Mouse (Mus musculus) midbrain, embryonic 15.5 days (tissue): Measurements from ENCODE around the gene Sema3e. TPM values are rescaled to one million over a fixed set of nuclear protein-coding genes. Genes with fewer than 3 reads are reported as not detected.

Experiments used
- ATAC-seq: fragments of 200-750 bp; cut with Nextera tagmentation; replicated peaks from 2 replicates; pipeline ENCODE4 v1.8.0; 2017; ENCODE audit warnings: moderate TSS enrichment
- H3K27ac ChIP-seq: fragments of 300-500 bp; sonication (generic); 2 replicates; pipeline ENCODE4 v1.5.1; 2015; ENCODE audit warnings: mild to moderate bottlenecking, inconsistent platforms
- H3K27me3 ChIP-seq: fragments of 300-500 bp; sonication (generic); replicated peaks from 2 replicates; pipeline ENCODE4 v1.6.1; 2015; ENCODE audit warnings: inconsistent platforms
- H3K36me3 ChIP-seq: fragments of 300-500 bp; sonication (generic); replicated peaks from 2 replicates; pipeline ENCODE4 v1.6.1; 2015; ENCODE audit warnings: inconsistent platforms
- H3K4me1 ChIP-seq: fragments of 300-500 bp; sonication (generic); 2 replicates; pipeline ENCODE4 v1.6.1; 2015; ENCODE audit warnings: inconsistent platforms
- H3K4me2 ChIP-seq: fragments of 300-500 bp; sonication (generic); 2 replicates; pipeline ENCODE4 v1.6.1; 2015; ENCODE audit warnings: inconsistent platforms, mild to moderate bottlenecking, moderate library complexity
- H3K4me3 ChIP-seq: fragments of 300-500 bp; sonication (generic); 2 replicates; pipeline ENCODE4 v1.5.1; 2015; ENCODE audit warnings: mild to moderate bottlenecking, inconsistent platforms
- H3K9ac ChIP-seq: fragments of 300-500 bp; sonication (generic); 2 replicates; pipeline ENCODE4 v1.6.1; 2015; ENCODE audit warnings: mild to moderate bottlenecking, inconsistent platforms
- H3K9me3 ChIP-seq: fragments of 300-500 bp; sonication (generic); 2 replicates; pipeline ENCODE4 v1.6.1; 2016; ENCODE audit warnings: inconsistent platforms
- WGBS: fragments of 180-500 bp; shearing (Covaris S2); methylation state at CpG from one replicate; pipeline ENCODE4 v1.1.7; 2015; ENCODE audit warnings: mixed read lengths; 5-methylcytosine and 5-hydroxymethylcytosine counted together
- polyA plus RNA-seq: library from polyadenylated mRNA; unstranded; fragments of >200 nt; fragmentation: Nextera tagmentation; extraction: Ambion mirVana; gene quantifications from 2 replicates; pipeline ENCODE4 v1.2.1, GENCODE M21; 2015

Sema3e gene
- polyA plus RNA-seq, 1 experiment from 2014 or later, result 3.7 TPM

DNA sequence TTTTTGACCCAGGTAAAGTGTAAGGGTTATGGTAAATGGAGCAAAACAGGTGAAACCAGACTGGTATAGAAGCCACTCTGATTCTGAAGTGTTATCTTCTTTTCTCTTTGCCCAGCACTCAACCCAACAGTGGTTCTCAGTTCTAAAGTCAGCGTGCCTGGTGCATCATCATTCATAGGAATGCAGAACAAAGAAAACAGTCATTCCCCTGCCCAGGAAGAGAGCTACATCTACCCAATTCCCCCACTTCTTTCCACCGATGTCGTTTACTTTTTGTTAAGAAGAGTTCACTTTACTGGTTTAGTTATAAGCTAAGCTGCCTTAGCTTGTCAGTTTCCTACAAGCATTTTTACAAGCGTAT is 65.5 kb downstream of the Sema3e start:
- Histone ChIP-seq H3K4me2 (no peak overlapping the region), H3K27me3 (no peaks in the 10 kb centered on the region), H3K9ac (no peak overlapping the region), H3K9me3 (no peaks in the 10 kb centered on the region), H3K4me1 (peaks cover 4% of the 10 kb centered on the region; the same call in 1 of the 2 replicates), H3K4me3 (no peak overlapping the region), H3K27ac (no peak overlapping the region), H3K36me3 (no peaks in the 10 kb centered on the region)
- 84% methylated on average over 4 of the region's 4 CpGs for WGBS
- ATAC-seq, result no peak

DNA sequence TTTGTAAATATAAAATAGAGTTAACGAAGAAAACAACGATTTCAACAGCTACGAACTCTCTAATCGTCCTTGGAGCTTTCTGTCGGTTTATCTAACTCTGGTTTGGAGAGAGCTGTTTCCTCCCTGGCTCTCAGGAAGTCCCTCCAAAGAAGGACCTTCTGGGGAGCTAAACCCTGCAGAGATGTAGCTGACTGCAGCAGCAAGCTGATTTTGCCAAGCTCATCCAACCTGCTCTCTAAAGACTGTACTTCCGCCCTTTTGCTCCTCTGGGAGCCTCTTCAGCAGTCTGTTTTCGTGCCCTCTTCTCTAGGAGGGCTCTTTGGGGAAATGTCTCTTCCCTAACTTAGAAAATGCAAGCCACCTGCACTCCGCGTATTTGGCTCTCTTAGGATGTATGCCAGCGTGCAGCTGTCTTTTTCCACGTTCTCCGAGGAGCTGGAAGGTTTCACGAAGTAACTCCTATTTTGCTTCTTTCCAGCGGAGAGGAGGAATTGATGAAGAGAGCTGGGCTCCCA is 67.2 kb downstream of the Sema3e start:
- H3K9me3 ChIP-seq, result no peaks in the 10 kb centered on the region
- no peak overlapping the region for H3K27ac ChIP-seq
- ATAC-seq, result no peak
- H3K9ac ChIP-seq, result no peak overlapping the region
- H3K4me2 ChIP-seq, result peak overlapping the region; percentile 36
- no peaks in the 10 kb centered on the region for H3K27me3 ChIP-seq
- H3K36me3 ChIP-seq, result no peaks in the 10 kb centered on the region
- 58% methylated on average over 14 of the region's 14 CpGs for WGBS
- H3K4me3 ChIP-seq, result 0 out of 2 replicates have a peak overlapping the region, but pooled peaks have one; percentile 3
- peaks cover 4% of the 10 kb centered on the region; the same call in 1 of the 2 replicates for H3K4me1 ChIP-seq

DNA sequence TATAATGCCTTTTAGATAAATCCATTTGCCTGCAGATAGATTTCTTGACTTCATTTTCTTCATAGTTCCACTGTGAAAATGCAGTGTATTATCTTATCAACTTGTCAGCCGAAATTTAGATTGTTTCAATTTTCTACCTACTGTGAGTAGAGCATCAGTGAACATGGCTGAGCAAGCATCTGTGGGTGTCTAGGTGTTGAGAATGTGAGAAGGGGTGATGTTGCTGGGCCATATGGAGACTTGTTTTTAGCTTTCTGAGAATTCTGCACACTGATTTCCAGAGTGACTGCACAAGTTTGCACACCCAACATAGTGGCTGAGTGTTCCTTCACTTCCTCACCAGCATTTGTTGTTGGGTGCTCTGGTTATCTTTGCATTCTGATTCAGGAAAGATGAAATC is 71.1 kb downstream of the Sema3e start:
- Histone ChIP-seq H3K4me2 (no peak overlapping the region), H3K36me3 (no peaks in the 10 kb centered on the region), H3K9ac (no peak overlapping the region), H3K4me1 (peaks cover 4% of the 10 kb centered on the region; the same call in 1 of the 2 replicates), H3K27ac (no peak overlapping the region), H3K27me3 (no peaks in the 10 kb centered on the region), H3K4me3 (no peak overlapping the region), H3K9me3 (no peaks in the 10 kb centered on the region)
- WGBS, result 90% methylated on average over 1 of the region's 1 CpGs
- no peak for ATAC-seq

DNA sequence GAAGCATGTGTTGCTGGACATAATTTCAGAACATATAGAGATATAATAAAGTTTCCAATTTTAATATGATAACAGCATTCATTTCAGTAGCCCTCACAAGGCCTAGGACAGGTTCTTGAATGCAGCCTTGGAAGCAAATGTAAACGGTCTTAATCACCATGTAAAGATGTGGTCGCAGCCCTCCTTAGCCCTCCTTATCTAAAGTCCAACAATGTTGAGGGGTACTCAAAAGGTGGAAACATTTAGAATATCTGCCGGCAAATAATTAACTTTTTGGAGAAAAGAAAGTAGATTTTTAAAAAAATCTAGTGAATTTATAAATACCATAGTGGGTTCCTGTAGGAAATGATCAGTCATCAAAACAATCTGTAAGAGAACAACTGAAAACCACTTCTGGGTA is 73.6 kb downstream of the Sema3e start:
- 94% methylated on average over 3 of the region's 3 CpGs for WGBS
- Histone ChIP-seq H3K9me3 (no peaks in the 10 kb centered on the region), H3K27ac (no peak overlapping the region), H3K27me3 (no peaks in the 10 kb centered on the region), H3K4me3 (no peak overlapping the region), H3K4me1 (no peaks in the 10 kb centered on the region), H3K36me3 (no peaks in the 10 kb centered on the region), H3K9ac (no peak overlapping the region), H3K4me2 (no peak overlapping the region)
- no peak for ATAC-seq

DNA sequence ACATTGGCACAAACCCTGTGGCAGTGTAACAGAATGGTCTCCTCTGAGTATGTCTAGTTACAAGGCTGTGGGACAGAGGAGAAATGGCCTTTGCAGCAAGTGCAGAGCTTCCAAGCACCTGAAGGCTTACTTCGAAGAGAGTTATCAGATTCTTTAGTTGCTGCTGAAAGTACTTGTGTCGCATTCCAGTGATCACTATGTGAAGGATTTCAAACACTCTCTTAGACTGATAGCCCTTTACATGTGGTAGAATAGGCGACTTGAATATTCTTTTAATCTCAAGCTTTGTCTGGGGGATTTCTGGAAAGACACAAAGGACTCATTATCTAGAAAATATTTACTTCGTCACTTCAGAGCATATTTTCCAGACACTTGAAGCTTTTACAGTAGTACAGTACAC is 82.3 kb downstream of the Sema3e start:
- Histone ChIP-seq H3K9ac (no peak overlapping the region), H3K36me3 (no peaks in the 10 kb centered on the region), H3K4me2 (no peak overlapping the region), H3K9me3 (no peaks in the 10 kb centered on the region), H3K4me1 (no peaks in the 10 kb centered on the region), H3K27ac (no peak overlapping the region), H3K4me3 (no peak overlapping the region), H3K27me3 (no peaks in the 10 kb centered on the region)
- WGBS, result 71% methylated on average over 4 of the region's 4 CpGs
- ATAC-seq, result no peak

DNA sequence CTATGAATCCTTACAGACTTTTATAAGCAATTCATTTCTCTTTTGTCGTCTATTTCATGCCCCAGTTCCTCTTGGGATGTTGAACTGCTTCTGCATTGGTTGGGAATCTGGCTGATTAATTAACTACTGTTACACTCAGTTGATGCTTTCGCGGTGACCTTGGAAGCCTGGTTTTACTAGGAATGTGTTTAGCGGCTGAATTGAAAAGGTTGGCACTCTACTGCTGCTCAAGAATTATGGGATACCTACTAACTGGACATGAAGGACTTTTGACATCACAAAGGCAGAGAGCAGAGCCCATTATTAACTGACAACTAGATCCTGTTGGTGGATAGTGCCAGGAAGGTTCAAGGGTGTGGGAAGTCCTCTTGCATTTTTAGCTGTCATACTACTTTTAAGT is 83.9 kb downstream of the Sema3e start:
- H3K9ac ChIP-seq, result no peak overlapping the region
- no peaks in the 10 kb centered on the region for H3K9me3 ChIP-seq
- WGBS, result 88% methylated on average over 4 of the region's 4 CpGs
- no peak overlapping the region for H3K4me2 ChIP-seq
- no peaks in the 10 kb centered on the region for H3K4me1 ChIP-seq
- no peak overlapping the region for H3K27ac ChIP-seq
- no peaks in the 10 kb centered on the region for H3K36me3 ChIP-seq
- no peak overlapping the region for H3K4me3 ChIP-seq
- no peaks in the 10 kb centered on the region for H3K27me3 ChIP-seq
- no peak for ATAC-seq

DNA sequence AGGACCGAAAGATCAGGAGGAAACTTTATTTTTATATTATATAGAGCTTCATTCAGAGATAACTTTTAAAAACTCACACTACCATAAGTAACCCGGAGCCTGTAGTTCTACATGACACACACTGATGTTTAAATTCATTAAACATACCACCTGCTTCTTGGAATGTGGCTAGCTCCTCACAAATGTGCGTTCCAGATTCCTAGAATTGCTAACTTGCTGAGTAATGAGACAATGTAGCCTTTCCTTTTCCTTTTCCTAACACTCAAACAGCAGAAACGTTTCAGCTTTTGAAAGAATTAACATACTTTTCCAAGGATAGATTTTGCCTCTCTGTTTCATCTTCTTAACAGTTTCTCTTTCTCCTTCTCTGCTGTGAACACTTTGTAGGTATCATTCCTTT is 86.3 kb downstream of the Sema3e start:
- H3K27ac ChIP-seq, result no peak overlapping the region
- no peak overlapping the region for H3K9ac ChIP-seq
- H3K9me3 ChIP-seq, result no peaks in the 10 kb centered on the region
- H3K4me1 ChIP-seq, result no peaks in the 10 kb centered on the region
- no peak overlapping the region for H3K4me3 ChIP-seq
- H3K36me3 ChIP-seq, result no peaks in the 10 kb centered on the region
- ATAC-seq, result no peak
- WGBS, result 81% methylated on average over 4 of the region's 4 CpGs
- H3K4me2 ChIP-seq, result no peak overlapping the region
- no peaks in the 10 kb centered on the region for H3K27me3 ChIP-seq

DNA sequence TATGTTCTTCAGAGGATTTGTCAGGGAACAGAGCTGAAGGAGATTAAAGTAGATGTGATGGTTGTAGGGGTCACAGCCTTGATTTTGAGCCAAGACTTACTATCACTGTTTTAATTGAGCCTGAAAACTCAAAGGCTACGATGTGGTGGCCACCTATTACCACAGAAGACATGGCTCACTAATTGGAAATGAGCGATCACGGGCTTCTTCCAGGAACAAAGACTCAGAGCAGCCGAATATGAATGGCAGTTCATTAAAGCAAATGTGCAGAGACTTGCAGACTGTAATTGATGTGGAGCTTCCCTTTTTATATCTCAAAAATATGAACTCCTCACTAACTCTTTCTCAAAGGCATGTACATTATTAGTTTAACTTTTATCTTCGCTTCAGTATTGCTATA is 96.8 kb downstream of the Sema3e start:
- Histone ChIP-seq H3K4me1 (no peaks in the 10 kb centered on the region), H3K9ac (no peak overlapping the region), H3K9me3 (no peaks in the 10 kb centered on the region), H3K27me3 (no peaks in the 10 kb centered on the region), H3K4me2 (no peak overlapping the region), H3K36me3 (no peaks in the 10 kb centered on the region), H3K27ac (no peak overlapping the region), H3K4me3 (no peak overlapping the region)
- WGBS, result 63% methylated on average over 5 of the region's 5 CpGs
- 0 out of 2 replicates have a peak, but pooled peaks have one; percentile 60 for ATAC-seq

DNA sequence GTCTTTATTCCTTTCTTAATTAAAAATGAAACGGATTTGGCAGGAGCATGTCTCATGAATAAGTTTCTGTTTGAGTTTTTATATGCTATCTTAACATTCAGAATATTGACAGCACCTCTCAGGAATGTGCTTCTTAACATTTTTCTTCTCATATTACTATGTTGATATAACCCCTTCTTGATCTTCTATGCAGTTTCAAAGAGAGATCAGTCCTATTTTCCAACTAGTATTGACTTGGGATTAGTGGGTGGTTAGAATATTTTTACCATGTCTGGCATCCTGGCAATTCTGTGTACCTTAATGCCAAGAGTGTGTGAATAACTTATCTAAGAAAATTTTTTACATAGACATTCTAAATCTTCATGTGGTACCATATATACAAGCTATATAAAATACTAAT is 101.5 kb downstream of the Sema3e start:
- no peaks in the 10 kb centered on the region for H3K27me3 ChIP-seq
- H3K36me3 ChIP-seq, result no peaks in the 10 kb centered on the region
- no peak overlapping the region for H3K4me2 ChIP-seq
- WGBS, result 69% methylated on average over 1 of the region's 1 CpGs
- H3K27ac ChIP-seq, result no peak overlapping the region
- H3K9me3 ChIP-seq, result no peaks in the 10 kb centered on the region
- no peak overlapping the region for H3K4me3 ChIP-seq
- no peak overlapping the region for H3K9ac ChIP-seq
- ATAC-seq, result no peak
- no peaks in the 10 kb centered on the region for H3K4me1 ChIP-seq

DNA sequence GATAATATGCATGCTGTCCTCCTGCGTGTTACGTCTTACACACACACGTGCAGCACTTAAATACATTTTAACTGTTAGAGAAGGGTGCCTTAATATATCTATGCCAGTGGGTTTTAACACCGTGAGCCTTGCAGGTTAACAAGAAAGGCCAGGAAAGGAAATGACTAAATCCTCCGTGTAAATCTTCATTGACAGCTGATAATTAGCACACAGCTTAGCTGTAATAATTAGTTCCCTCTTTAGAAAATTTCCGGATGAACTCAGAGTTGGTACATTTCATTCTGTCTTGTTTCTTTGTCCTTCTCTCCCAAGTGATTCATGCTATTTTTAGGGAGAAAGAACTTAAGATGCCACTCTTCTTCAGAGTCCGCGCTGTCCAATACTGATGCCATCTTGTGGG is 110.9 kb downstream of the Sema3e start:
- H3K27ac ChIP-seq, result no peak overlapping the region
- H3K4me2 ChIP-seq, result no peak overlapping the region
- H3K9ac ChIP-seq, result no peak overlapping the region
- H3K4me3 ChIP-seq, result no peak overlapping the region
- no peaks in the 10 kb centered on the region for H3K36me3 ChIP-seq
- WGBS, result 38% methylated on average over 8 of the region's 8 CpGs
- H3K27me3 ChIP-seq, result no peaks in the 10 kb centered on the region
- H3K9me3 ChIP-seq, result no peaks in the 10 kb centered on the region
- 0 out of 2 replicates have a peak, but pooled peaks have one; percentile 20 for ATAC-seq
- no peaks in the 10 kb centered on the region; the same call in 1 of the 2 replicates for H3K4me1 ChIP-seq

DNA sequence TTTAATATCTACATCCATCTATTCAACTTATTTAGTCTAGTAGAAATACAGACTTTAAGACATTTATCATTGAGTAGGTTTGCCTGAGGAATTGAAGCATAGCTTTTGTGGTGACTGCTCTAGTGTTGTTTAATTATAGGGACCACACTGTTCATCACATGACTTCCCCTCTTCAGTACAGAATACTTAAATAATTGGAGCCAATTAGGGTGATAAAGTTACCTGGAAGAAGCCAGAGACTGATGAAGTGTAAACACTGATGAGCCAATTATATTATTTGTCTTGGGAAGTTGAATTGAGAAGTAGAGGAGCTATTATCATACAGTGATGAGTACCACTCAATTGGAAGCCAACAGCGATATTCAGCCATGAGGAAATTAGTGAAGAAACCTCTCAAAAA is 113.6 kb downstream of the Sema3e start:
- 95% methylated on average over 1 of the region's 1 CpGs for WGBS
- Histone ChIP-seq H3K36me3 (no peaks in the 10 kb centered on the region), H3K9me3 (no peaks in the 10 kb centered on the region), H3K4me2 (no peak overlapping the region), H3K27me3 (no peaks in the 10 kb centered on the region), H3K9ac (no peak overlapping the region), H3K4me1 (no peaks in the 10 kb centered on the region; the same call in 1 of the 2 replicates), H3K27ac (no peak overlapping the region), H3K4me3 (no peak overlapping the region)
- ATAC-seq, result no peak

DNA sequence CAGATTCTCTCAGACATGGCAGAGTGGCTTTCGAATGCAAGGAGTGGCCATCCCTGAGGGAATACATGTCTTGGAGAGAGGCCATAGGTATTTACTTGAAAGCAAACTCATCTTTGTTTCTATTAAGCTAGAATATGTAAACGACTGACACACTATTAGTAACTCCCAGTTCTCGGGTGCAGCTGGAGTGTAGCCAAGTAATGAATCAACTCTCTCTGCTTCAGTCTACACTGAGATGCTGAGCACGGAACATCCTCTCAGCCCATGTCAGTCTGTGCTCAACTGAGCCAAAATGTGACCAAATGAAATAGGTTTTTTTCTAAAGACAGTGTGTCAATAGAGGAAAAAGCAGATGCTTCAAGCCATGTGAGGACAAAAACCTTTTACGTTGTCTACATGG is 137.5 kb downstream of the Sema3e start:
- Histone ChIP-seq H3K27ac (no peak overlapping the region), H3K4me1 (no peaks in the 10 kb centered on the region), H3K4me2 (no peak overlapping the region), H3K36me3 (no peaks in the 10 kb centered on the region), H3K27me3 (no peaks in the 10 kb centered on the region), H3K9ac (no peak overlapping the region), H3K4me3 (no peak overlapping the region), H3K9me3 (no peaks in the 10 kb centered on the region)
- ATAC-seq, result no peak
- WGBS, result 79% methylated on average over 5 of the region's 5 CpGs

DNA sequence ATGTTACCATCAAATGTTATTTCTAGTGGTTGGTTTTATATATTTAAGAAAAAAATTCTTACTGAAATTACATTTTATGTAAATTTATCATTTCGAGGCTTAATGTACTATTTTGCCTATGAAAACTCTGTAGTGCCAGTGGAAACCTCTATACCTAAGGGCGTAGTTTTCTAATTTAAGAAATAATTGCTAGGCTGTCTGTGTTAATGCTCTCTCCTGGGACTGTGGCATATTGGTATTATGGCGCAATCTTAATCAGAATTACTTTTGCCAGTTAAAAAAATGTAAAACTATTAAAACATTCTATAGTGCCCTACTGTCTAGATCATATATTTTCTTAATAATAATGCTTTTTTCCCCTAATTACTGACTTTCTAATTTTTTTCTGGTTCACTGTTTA is 138.2 kb downstream of the Sema3e start:
- no peak overlapping the region for H3K9ac ChIP-seq
- H3K9me3 ChIP-seq, result no peaks in the 10 kb centered on the region
- H3K36me3 ChIP-seq, result no peaks in the 10 kb centered on the region
- no peak overlapping the region for H3K4me3 ChIP-seq
- no peaks in the 10 kb centered on the region for H3K27me3 ChIP-seq
- H3K4me2 ChIP-seq, result no peak overlapping the region
- ATAC-seq, result no peak
- H3K27ac ChIP-seq, result no peak overlapping the region
- 75% methylated on average over 3 of the region's 3 CpGs for WGBS
- no peaks in the 10 kb centered on the region for H3K4me1 ChIP-seq
